Mouse (Mus musculus) common myeloid progenitor, adult 5-6 weeks (primary cell): ENCODE results near the gene Notch4. TPM values are rescaled to one million over a fixed set of nuclear protein-coding genes. Genes with fewer than 3 reads are reported as not detected.

Experiments used
- ATAC-seq: replicated peaks from 2 replicates; pipeline ENCODE4 v1.8.0; 2016; ENCODE audit warnings: low read depth, mild to moderate bottlenecking, moderate TSS enrichment, inconsistent platforms; ENCODE audit not compliant: poor library complexity, severe bottlenecking
- total RNA-seq: library from RNA; stranded (forward); fragments of 200-1000, 187-1606 nt; gene quantifications from 2 replicates; pipeline ENCODE4 v1.2.3, GENCODE M21; 2017

Gene Notch4
- total RNA-seq, 1 experiment from 2014 or later, result 1.5 TPM

DNA sequence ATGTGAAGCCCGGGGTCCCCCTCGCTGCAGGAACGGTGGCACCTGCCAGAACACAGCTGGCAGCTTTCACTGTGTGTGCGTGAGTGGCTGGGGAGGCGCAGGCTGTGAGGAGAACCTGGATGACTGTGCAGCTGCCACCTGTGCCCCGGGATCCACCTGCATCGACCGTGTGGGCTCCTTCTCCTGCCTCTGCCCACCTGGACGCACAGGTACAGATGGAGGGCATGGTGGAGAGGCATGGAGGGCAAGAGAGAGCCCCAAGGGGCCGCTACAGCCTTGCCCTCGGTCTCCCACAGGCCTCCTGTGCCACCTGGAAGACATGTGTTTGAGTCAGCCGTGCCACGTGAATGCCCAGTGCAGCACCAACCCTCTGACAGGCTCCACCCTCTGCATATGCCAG, 4.4 kb downstream of the Notch4 start:
- ATAC-seq, result no peak

DNA sequence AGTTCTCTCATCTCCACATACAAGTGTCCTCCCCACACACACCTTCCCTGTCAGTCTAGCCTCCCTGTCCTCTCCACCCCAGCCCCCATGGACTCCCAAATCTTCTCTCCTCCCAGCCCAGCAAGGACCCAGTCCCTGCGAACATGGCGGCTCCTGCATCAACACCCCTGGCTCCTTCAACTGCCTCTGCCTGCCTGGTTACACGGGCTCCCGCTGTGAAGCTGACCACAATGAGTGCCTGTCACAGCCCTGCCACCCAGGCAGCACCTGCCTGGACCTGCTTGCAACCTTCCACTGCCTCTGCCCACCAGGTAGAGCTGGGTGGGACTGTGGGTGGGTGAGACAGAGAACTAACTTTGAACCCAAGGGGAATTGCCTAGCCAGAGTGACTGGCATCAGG, 5.9 kb downstream of the Notch4 start:
- no peak for ATAC-seq

DNA sequence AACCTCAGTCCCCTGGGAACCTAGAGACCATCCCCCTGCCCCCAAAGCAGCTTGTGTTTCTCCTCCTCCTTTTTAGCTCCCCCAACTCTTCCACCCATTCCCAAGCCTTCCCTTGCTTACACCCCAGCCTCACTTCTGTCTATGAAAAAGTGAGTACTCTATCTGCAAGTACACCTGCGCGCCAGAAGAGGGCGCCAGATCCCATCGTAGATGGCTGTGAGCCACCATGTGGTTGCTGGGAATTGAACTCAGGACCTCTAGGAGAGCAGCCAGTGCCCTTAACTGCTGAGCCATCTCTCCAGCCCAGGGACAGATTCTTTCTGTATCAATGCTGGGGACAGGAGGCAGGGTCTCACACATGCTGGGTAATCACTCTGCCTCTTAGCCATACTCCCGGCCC, 7.8 kb downstream of the Notch4 start:
- ATAC-seq, result 0 out of 2 replicates have a peak, but pooled peaks have one; percentile 34

DNA sequence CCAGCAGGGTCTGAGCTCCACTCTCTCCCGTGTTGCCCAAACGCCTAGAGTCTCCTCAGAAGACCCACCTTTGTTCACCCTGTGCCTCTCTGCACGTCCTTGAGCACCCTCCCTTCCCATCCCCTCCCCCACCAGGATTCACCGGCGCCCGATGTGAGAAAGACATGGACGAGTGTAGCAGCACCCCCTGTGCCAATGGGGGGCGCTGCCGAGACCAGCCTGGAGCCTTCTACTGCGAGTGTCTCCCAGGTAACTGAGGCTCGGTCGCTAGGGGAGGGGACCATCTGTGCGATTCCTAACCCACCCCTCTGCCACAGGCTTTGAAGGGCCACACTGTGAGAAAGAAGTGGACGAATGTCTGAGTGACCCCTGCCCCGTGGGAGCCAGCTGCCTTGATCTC, 8.3 kb downstream of the Notch4 start:
- no peak for ATAC-seq

DNA sequence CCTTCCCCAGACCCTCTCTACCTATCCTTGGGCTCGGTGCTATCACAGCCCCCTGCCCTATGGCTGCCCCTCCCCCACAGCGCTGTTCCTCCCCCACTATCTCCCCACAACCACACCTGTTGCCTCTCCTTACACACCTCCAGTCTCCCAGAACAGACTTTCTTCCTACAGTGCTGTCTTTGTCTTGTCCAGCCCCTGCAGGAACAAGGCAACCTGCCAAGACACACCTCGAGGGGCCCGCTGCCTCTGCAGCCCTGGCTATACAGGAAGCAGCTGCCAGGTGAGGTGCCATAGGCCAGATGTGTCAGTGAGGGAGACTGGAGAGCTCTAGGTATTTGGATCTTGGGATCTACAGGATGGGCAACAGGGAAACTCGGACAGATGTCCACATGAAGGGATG, 12.5 kb downstream of the Notch4 start:
- ATAC-seq, result no peak

DNA sequence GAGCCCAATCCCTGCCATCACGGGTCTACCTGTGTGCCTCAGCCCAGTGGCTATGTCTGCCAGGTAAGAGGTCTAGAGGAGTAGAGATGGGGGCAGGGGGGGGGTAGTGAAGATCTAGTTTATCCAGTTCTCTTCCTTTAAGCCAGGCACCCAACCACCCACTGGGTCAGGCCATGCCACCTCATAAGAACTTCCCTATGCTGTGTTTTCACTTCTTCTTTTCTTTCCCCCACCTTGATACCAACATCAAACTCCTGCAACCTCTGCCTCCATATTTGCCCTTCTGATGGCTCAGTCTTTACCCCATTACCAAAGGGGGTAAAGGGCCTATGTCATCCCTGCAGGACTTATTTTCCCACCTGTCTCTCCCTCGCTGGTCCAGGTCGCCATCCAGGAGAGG, 14.0 kb downstream of the Notch4 start:
- 0 out of 2 replicates have a peak, but pooled peaks have one; percentile 19 for ATAC-seq

DNA sequence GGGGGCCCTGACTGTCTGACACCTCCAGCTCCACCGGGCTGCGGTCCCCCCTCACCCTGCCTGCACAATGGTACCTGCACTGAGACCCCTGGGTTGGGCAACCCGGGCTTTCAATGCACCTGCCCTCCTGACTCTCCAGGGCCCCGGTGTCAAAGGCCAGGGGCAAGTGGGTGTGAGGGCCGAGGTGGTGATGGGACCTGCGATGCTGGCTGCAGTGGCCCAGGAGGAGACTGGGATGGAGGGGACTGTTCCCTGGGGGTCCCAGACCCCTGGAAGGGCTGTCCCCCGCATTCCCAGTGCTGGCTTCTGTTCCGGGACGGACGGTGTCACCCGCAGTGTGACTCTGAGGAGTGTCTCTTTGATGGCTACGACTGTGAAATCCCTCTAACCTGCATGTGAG, 18.5 kb downstream of the Notch4 start:
- ATAC-seq, result no peak

DNA sequence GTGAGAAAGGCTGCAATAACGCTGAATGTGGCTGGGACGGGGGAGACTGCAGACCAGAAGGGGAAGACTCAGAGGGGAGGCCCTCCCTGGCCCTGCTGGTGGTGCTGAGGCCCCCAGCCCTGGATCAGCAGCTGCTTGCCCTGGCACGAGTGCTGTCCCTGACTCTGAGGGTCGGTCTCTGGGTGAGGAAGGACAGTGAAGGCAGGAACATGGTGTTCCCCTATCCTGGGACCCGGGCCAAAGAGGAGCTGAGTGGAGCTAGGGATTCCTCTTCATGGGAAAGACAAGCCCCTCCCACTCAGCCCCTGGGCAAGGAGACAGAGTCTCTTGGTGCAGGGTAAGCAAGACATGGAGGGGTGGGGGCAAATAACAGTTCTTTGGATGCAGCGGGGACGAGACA, 19.3 kb downstream of the Notch4 start:
- ATAC-seq, result no peak

DNA sequence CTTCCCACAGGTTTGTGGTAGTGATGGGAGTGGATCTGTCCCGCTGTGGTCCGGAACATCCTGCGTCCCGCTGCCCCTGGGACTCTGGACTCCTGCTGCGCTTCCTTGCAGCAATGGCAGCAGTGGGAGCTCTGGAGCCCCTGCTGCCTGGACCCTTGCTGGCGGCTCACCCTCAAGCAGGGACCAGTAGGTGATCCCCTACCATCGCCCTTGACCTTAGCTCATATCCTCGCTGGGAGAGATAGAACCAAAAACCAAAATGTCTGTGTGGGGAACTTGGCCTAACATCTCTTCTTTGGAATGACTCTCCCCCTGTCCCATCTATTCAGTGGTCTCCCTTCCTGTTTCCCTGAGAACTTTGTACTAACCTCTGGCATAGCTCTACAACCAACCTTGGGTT, 19.8 kb downstream of the Notch4 start:
- no peak for ATAC-seq

DNA sequence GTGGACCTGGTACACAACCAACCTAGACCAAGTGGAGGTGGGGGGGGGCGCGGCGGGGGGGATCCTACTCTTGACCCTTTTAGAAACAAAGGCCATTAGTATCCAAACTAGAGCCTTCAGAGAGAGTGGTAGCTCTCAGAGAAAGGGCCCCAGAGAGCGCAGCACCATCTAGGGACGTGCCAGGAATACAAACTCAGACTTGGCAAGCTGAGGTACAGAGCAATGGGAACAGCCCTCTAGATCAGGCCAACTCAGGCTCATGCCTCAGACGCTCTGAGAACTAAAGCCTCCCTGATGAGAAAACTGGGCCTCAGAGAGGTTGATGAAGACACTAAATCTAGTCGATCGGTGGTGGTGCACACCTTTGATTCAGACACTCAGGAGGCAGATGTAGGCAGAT, 21.1 kb downstream of the Notch4 start:
- no peak for ATAC-seq

DNA sequence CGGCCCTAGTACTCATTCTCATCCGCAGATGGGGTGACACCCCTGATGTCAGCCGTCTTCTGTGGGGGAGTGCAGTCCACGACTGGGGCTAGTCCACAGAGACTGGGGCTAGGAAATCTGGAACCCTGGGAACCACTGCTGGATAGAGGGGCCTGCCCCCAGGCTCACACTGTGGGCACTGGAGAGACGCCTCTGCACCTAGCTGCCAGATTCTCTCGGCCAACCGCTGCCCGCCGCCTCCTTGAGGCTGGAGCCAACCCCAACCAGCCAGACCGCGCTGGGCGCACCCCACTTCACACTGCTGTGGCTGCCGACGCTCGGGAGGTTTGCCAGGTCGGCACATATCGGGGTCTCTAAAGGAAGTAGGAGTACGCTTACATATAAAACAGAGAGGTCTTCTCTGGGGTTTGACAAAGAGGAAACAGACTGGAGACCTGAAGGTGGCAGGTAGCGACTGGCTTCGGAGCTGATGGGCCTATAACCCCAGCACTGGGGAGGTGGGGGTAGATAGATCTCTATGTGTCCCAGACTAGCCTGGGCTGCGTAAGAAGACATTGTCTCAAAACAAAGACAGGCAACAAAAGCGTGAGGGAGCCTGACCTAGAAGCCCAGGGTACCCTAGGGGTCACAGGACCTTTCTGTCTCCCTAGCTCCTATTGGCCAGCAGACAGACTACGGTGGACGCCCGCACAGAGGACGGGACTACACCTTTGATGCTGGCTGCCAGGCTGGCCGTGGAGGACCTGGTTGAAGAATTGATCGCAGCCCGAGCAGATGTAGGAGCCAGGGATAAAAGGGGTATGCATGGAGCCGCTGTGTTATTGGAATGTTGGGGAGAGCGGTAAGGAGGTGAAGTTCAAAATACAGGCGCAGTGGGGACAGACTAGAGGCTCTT, 22.1 kb downstream of the Notch4 start:
- ATAC-seq, result no peak

DNA sequence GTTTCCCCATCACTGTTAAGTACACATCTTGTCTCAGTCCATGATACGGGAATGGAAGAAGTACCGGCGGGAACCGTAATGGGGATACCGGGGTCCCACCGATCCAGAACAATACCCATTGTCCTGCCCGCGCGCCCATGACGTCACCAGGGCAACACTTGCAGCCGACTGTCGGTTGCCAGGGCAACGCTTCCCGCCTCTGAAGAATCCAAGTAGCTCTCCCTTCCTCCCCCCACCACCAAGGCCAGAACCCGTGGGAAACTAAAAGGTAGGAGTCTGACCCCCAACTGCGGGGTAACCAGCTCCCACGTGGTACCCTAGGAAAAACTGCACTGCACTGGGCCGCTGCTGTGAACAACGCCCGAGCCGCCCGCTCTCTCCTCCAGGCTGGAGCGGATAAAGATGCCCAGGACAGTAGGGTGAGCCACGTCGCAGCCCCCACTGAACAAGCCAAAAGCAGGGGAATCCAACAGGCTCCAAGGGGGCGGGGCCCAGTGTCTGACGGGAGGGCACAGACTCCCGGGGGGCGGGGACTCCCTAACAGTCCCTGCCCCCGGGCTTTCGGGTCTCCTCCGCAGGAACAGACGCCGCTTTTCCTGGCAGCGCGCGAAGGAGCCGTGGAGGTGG, 22.8 kb downstream of the Notch4 start:
- ATAC-seq, result peak; percentile 53

DNA sequence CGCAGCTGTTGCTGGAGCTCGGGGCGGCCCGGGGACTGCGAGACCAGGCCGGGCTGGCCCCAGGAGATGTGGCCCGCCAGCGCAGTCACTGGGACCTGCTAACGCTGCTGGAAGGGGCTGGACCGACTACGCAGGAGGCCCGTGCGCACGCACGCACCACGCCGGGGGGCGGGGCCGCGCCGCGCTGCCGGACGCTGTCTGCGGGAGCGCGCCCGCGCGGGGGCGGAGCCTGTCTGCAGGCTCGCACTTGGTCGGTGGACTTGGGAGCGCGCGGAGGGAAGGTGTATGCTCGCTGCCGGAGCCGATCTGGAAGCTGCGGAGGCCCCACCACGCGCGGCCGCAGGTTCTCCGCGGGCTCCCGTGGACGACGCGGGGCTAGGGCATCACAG, 23.3 kb downstream of the Notch4 start:
- ATAC-seq, result peak; percentile 57

DNA sequence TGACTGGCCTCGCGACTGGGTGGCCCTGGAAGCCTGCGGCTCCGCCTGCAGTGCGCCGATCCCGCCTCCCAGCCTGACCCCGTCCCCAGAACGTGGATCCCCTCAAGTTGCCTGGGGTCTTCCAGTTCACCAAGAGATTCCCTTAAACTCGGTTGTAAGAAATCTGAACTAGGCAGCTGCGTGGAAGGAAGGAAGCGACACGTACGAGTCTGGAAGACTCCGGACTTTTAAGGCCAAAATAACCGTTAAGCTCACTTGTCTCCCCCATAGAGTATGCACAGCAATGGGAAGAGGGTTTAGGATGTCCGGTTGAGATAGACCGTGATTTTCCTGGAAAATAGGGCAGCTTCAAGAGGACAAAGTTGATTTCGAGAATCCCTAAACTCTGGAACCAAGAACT, 23.7 kb downstream of the Notch4 start:
- no peak for ATAC-seq

DNA sequence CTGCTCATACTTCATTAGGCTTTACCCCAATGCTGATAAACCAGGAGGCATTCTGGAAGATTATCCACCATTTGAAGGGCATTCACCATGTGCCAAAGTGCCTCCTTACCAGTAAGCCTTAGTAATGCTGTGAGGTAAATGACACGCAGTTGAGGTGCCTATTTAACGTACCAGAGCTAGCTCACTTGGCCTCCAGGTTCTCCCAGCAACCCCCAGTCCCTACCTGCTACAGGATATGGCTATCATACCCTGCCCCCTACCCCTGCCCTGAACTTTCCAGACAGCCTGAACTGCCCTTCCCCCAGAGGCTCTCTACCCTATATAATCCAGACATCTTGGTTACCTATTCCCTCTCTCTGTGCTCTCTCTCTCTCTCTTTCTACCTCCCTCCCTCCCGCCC, 24.7 kb downstream of the Notch4 start:
- ATAC-seq, result no peak

DNA sequence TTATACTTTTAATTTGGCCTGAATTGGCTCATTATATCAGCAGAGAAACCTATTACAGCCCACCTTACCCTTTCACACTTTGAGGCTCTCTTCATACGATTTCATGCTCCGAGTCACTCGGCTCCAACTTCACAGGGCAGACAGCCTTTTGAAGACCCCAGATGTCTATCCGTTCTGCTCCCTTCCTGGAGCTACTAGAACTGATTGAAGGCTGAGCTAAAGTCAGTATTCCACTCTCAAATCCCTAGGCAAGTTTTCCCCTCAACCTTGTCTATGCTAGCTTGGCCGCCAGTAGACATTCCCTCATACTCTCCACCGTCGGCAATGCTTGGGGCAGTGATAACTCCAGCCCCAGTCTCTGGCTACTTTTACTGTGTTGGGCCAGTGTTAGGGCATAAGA, 25.1 kb downstream of the Notch4 start:
- no peak for ATAC-seq

DNA sequence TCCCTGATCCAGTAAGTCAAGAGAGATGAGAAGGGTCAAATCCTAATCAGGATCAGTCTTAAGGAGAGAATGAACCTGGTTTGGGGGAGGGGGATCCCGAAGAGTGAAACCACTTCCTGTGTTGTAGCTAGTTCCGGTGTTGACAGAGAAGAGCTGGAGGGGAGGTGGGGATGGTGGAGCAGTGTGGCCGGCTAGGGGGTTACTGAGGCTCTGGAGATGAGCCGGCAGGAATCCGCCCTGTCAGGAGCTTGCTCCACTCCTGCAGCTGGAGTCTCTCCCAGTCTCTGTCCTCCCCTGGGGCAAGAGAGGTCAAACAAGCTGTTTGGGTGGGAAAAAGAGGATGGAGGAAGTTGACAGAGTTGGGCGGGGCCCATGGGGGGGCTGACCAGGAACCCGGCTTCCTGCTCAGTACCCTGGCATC, 25.6 kb downstream of the Notch4 start, which contains the start of gene Gpsm3:
TSS of gene Gpsm3 (plus strand) at position 126 of the 421 bp plus-strand sequence.
- ATAC-seq, result peak; percentile 6; the same call in 1 of the 2 replicates

DNA sequence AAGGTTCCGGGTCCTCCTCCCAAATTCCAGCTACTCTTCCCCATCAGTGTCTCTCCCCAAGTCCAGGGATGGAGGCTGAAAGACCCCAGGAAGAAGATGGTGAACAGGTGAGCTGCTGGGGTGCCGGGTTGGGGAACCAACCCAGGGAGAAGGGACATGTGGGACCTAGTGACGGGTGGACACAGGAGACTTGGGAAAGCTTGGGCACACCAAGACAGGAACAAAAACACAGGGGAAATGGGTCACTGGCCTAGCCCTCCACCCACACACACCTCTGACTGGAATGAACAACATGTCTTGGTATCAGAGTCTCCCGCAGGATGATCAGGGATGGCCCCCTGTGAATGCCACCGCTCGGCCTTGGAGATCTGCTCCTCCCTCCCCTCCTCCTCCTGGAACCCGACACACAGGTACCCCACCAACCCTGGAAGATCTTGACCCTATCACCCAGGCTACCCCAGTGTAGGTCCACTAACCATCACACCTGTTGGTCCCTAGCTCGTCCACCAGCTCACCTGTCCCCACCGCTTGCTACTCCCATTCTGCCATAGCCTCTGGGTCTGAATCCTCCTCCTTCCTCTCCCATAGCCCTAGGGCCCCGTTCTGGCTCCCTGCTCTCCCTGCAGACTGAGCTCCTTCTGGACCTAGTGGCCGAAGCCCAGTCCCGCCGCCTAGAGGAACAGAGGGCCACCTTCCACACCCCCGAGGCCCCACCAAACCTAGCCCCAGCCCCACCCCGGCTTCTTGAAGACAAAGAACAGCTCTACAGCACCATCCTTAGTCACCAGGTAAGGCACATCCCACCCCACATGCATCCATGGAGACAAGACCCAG, 26.3 kb downstream of the Notch4 start:
- no peak for ATAC-seq

DNA sequence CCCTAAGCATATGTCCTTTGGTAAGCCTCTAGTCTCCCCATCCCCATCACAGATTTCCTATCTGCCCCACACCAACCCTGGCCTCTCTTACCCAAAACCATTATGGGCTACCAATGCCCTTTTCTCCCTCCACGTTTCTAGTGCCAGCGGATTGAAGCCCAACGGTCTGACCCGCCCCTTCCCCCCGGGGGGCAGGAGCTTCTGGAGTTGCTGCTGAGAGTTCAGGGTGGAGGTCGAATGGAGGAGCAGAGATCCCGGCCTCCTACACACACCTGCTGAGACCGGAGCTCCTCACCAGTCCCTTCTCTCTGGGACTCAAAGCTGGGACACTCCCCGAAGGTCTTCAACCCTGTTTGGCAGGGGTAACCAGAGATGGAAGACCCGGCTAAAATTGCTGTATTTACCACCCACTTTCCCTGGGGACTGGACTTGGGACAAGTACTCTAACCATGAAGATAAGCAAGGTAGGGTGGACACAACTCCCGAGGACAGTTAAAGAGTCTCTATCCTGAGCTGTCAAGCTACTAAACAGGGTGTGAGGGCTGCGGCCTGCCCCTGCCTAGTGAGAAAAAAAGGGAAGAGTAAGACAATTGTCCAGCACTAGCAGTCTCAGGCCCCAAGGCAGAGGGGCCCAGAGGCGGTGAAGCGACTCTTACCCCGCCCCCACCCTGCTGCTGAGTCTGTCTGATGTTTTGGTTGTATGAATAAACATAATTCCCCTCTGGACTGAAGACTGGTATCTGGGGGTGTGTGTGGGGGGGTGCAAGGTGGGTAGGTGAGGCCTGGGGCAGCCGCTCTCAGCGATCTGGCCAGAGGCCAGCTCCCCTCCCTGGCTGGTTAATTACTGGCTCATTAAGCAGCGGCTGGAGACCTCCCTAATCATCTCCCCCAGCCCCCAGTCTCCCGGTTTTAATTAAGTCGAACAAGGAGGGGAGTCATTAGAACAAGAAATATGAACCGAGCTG, 27.2 kb downstream of the Notch4 start, which contains the start of gene Pbx2:
TSS of gene Pbx2 (plus strand) at position 238 of the 965 bp plus-strand sequence.
- ATAC-seq, result no peak
